Mouse (Mus musculus) cortical plate, adult 2 months (tissue): Measurements from ENCODE around the gene Rce1.

ENCODE experiments used
- CTCF ChIP-seq: fragments of 200-500 bp; IDR thresholded peaks from 2 replicates; pipeline ENCODE4 v1.5.1; 2011; ENCODE audit warnings: mild to moderate bottlenecking, control low read depth, low read length; ENCODE audit not compliant: insufficient read depth; ENCODE audit errors: extremely low read depth
- POLR2A ChIP-seq: fragments of 200-500 bp; IDR thresholded peaks from 2 replicates; pipeline ENCODE4 v1.6.1; 2011; ENCODE audit warnings: mild to moderate bottlenecking, low read length, control low read depth; ENCODE audit not compliant: insufficient read depth; ENCODE audit errors: extremely low read depth

DNA sequence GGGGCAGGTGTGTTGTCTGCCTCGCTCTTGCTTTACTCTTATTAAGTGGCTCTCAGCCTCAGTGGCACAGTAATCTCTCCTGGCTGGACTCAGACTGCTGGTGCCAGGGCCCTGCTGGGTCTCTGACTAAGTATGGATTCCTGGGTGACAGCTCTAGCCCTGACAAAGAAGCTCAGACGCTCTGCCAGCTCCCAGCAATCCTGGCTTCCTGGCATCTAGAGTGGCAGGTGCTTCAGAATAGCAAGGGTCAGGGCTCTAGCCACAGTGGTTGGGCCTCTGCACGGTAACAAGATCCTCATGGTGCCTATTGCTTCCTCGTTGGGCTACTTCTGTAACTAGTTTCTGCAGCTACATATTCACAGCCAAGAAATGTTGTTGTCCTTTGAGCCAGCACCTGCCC is 15.3 kb downstream of the Rce1 start:
- TF ChIP-seq POLR2A (no peak), CTCF (no peak)
